Mouse (Mus musculus): Measurements from ENCODE around the gene BC049352.
A peak's percentile ranks its signal among the peaks of the same experiment; 100 is the strongest.

Gene BC049352

GRCm38 (mm10) chr9:45181770-45182169 lies at the start of gene BC049352:
BC049352 (plus strand) TSS chr9:45182007.
- no peak for DNase-seq

GRCm38 (mm10) chr9:45133484-45134310 lies 48.1 kb upstream of the BC049352 start:
- DNase-seq, result peak; percentile 79

DNA sequence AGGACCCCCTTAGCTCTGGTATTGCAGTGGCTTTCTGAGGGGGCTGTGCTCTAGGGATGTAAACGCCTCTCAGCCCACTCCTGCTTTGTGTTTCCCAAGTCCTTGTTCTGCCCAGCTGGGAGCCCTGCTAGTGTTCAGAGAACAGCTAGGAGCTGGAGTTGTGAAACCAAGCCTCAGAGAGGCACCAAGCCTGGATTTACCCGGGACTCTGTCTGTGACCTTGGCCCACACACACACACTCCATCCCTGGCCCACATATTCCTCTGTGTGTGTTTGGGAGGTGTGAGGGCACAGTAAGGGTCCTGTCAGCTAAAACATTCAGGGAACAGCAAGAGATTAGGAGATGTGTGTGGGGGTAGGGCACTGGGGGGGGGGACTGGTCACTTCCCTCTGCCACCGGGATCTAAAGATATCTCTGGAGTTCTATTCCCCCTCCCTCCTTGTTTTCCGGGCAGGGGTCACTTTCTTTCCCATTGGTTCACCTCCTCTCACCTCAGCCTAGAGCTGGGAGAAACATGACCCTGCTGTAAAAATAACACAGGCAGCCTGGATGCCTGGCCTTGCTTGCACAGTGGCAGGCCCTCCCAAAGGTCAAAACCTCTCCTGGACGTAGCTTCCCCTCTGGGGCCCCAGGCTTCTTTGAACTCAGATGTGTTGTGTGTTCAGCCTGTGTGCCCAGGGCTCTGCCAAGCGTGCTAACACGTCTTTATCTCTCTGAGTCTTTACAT lies 45.2 kb upstream of the BC049352 start:
- no peak for DNase-seq

DNA sequence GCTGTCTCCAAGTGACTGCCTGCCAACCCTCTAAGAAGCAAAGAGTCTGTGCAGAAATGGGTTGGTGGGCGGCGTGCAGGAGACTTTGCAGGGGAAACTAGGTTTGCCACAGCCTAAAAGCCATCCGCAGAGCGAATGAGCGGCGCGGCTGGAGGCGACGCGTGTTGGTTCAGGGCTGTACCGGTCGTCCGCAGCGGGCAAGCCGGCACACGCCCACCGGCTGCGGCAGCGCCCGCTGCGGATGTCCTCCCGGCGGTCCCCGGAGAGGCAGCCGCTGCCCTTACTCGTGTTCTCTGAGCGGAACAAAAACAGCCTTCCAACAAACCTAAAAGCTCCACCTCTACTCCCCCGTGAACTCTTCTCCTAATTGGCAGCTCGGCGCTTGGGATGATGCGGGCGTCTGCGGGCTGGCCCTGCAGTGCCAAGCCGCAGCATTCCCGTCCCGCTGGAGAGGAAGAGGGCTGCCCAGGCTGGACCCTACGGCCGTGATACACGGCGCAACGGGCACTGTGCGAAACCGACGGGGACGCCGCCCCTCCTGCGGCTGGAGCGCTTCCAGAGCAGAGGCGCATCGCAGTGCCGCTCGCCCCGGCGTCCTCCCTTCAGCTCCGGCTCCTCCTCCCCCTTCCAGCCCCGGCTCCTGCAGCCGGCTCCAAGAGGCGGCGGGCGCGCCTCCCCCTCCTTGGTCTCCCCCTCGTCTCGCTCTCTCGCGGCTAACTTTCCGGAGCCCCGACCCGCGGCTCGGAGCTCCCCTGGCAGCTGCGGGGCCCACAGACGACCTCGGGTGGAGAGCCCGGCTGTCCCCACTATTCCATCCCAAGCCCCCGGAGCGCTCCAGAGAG lies 43.4 kb upstream of the BC049352 start, which contains the start of gene Scn4b:
TSS of gene Scn4b (plus strand) at position 205 of the 842 bp plus-strand sequence.
- DNase-seq, result no peak

DNA sequence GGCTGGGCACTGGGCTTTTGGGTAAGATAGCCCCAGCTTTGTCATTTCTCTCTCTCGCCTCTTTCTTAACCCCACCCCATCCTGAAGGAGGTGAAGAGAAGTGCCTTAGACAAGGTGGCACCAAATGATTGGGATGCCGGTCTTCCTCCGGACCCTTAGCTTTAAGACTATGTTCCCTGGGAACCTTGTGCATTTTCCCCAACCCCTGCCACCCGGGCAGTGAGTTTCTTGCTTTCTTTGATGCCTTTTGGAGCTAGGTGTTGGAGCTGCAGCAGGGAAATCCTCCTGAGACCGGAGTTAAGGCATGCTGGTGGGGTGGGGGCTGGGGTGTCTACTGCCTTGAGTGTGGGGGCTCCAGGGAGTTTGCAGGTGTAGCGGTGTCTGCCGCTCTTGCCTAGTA lies 42.7 kb upstream of the BC049352 start:
- no peak for DNase-seq

- DNase-seq, result no peak
These were observed 40.9 kb upstream of the BC049352 start for GRCm38 (mm10) chr9:45140945-45141344.

- no peak for DNase-seq
These were observed 39.1 kb upstream of the BC049352 start for GRCm38 (mm10) chr9:45142686-45143085.

DNA sequence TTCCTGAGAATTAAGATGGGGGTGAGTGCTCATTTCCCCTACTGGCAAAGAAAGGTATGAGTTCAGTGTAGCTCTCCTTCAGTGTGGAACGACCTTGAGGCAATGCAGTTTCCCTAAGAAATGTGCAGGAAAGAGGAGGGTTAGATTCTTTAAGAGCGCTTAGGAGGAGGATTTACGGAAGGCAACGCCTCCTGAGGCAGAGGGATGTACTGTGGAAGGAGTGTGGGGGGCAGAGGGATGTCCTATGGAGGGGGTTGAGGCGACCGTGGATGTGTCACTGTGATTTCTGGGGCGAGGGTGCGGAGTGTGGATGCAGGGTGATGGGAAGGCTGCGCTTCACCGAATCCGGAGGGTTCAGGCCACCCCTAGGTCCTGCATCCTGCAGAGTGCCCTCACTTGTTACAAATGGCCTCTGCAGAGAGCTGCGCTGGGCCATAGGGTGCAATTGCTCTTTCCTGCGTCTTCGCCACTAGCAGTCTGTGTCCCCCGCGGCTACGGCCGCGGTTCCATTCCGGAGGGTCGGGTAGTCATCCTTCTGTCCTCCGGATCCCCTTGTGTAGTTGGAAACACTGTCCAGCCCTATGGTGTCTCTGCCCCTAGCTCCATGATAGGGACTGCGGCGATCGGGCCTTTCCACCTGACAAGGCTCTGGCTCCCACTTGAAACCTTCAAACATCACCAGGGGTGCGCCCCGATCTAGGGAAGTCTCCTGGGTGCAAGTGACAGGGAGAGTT lies 36.1 kb upstream of the BC049352 start:
- DNase-seq, result no peak

DNA sequence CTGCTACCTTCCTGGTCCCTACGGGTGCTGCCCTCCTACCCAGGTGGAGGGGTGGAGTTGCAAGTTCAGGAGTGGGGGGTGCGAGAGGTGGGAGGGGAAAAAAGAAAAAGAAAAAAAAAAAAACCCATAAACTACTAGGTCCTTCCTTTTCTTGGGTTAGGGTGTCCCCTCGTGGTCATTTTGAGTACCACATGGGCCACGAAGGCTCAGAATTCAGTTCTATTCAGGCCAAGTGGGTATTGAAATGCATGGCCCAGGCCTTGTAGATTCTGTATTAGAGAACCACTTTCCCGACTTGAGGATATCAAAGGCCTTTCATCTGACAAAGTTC lies 35.6 kb upstream of the BC049352 start:
- peak; percentile 84 for DNase-seq

DNA sequence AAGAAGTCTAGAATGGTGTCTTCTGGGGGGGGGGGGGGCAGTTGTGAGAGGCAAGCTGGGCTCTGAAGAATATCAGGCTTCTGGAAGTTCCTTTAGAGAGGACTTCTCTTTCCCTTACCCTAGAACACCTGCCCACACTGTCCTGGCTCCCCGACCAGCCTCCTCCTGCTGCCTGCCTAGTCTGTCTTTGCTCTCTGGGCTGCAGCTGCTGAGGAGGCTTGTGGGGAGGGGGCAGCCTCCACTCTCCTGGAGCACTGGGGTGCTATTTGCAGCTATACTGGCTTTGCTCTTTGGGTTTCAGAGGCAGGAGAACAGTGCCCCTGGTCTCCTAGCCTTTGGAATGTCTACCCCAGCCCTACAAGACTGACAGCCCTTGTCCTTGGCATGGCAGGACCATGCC lies 30.9 kb upstream of the BC049352 start:
- no peak for DNase-seq

DNA sequence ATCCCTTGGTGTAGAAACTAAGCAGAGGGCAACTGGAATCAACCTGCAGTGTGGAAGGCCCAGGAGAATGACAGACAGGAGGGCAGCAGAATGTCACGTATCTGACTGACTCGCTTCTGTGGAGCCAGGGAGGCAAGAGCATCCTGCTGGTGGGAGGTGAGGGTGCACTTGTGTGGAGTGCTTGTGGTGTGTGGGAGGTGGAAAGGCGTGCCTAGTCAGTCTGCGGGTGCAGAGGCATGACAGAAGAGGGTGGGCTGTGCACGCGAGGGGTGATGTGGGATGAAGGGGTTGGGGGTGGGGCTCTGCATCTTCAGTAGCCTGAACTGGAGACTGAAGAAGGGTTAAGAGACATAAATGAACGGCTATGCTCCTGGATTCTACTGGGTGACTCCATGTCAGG lies 28.4 kb upstream of the BC049352 start:
- no peak for DNase-seq

DNA sequence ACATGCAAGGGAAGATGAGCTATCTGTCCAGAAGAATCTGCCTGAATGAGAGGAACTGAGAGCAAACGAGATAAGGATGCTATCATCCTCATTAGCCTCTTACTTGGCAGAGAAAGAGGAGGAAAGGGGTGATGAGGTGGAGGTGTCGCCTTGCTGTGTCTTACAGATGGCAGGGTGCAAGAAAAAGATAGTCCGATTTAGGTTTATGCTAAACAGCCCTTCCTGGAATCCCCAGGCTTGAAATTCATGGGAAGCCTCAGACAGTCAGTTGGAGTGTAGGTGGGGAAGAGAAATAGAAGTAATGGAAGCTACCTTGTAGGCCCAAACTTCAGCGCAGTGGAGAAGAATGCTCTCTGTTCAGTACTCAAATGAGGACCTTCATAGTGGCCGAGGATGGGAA lies 13.9 kb upstream of the BC049352 start:
- DNase-seq, result no peak

DNA sequence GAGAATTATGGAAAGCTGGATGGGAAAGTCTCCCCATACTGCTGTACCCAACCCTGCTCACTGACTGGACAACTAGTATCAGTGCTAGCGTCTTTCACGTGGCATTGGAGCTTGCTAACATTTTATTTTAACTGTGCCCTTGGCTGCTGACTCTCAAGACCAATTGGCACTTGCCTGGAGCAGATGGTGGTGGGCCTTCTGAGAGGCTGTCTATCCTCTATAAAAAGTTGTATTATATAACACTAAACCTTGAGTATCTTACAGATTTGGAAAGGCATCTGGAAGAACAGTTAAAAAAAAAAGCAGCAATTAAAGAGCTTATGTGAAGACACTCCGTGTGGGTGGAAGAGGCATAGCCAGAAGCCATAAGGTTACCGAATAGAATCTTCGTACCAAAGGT lies 11.7 kb upstream of the BC049352 start:
- no peak for DNase-seq

GRCm38 (mm10) chr9:45171073-45171610 lies 10.7 kb upstream of the BC049352 start:
- DNase-seq, result no peak

GRCm38 (mm10) chr9:45173475-45173874 lies 8.3 kb upstream of the BC049352 start:
- no peak for DNase-seq

- no peak for DNase-seq
These were observed 2.5 kb upstream of the BC049352 start for GRCm38 (mm10) chr9:45179282-45179681.

GRCm38 (mm10) chr9:45182521-45182920 lies 714 bp downstream of the BC049352 start:
- no peak for DNase-seq

DNA sequence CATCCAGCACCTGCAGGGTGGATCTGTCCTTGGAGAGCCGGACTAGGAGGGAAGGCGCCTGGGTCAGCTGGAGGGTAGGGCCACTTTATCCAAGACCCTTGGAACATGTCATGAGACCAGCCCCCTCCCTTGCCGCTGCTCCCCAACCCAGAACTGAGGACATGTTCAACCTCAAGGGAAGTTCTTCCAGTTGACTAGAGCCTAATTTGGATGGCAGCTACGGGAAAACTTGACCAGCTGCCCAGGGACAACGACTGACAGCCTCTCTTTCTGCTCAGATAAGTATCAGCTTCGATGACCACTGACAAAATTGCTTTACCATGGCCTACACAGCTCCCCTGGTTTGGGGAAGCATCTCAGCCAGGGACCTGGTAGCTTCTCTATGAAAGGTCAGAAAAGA lies 1.5 kb downstream of the BC049352 start:
- DNase-seq, result no peak

- no peak for DNase-seq
These were observed 3.4 kb downstream of the BC049352 start for GRCm38 (mm10) chr9:45185250-45185649.

DNA sequence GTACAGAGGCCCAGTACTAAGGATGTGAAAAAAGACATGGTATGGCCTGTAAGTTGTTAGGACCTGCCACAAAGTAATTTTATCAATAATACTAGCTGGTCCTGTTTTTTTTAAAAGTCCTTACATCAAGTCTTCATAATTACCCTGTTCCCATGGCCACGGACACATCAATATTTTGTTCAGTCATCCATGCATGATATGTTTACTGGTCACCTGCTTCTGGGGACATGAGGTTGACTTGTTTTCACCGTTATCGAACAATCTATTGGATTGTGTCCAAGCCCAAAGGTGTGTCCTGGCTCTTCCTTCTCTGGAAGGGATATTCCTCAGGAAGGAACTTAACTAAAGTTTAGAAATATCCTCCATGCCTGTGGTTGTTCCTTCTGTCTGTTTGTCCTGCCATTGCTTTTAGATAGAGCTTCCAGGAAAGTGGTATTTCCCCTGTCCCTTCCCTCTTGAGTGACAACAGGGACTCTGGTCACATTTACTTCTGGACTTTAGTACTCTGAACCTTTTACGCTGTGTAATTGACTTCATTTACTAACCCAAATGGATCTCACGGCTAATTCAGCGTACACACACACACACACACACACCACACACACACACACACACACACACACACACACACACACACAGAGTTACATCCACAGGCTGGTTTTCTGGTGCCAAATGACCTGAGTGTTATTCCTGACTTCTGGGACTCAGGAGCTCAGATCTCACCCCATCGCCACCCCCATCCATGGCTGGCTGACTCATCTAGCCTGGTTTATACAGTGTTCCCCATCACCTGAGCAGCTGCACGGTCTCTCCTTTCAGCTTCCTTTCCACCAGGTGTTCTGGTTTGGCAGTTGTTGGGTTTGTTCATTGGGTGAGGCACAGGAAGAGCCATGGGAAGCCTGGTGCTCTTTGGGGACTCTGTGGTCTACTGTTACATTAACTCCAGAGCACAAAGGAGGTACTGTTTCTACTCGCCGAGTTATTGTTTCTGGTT lies 7.1 kb downstream of the BC049352 start:
- no peak for DNase-seq

DNA sequence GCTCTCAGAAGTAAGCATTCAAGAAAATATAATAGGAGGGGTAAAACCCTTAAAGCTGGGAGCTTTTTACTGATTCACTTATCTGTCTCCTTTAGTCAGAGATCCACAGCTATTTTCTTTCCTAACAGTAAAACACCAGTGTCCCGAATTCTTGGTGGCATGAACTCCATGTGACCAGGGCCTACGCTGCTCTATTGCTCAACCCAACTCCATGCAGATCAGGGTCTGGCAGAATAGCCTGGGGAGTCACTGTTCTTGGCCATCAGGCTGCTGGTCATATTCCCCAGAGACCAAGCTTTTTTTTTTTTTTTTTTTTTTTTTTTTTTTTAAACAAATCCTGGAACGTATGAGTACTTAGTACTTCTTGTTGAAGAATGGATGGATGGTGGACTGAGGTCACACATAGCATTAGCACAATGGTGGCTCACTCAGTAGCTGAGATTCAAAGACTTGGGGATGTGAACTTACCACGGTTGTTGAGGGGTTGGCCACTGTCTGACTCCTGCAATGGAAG lies 7.9 kb downstream of the BC049352 start:
- DNase-seq, result no peak
